Mouse (Mus musculus) left cerebral cortex, postnatal 36 days (tissue): ENCODE measurements at regions not wholly inside any gene's neighbourhood (a gene's known extent, or its start where the extent isn't known, plus 50 kb on each side); places are given as distances from the start of the nearest gene placed in this dataset.

ENCODE experiments used
- DNase-seq, 2 experiments: peaks; one replicate each; pipeline ENCODE4 v3.0.0; 2021 to 2022; ENCODE audit warnings: low spot score in 2 of 2, mixed read lengths in 1 of 2
- intact Hi-C: fragments of 180-260 bp; cut with DNase I; formaldehyde crosslinking; loops from one replicate; pipeline ENCODE4 v1.15.1; 2025

GRCm38 (mm10) chr7:135816191-135816590 is 100.0 kb upstream of the Mki67 start:
- intact Hi-C loops, result no loop called here

GRCm38 (mm10) chr7:135817868-135818267 is 101.7 kb upstream of the Mki67 start:
- intact Hi-C loops, result no loop called here
- no peak for DNase-seq

More at GRCm38 (mm10) chr7:135816191-135816590, 100.0 kb upstream of the Mki67 start:
- no peak for DNase-seq

- no peak for DNase-seq
- intact Hi-C loops, result no loop called here
These were observed 102.1 kb upstream of the Mki67 start for GRCm38 (mm10) chr7:135818298-135818697.

GRCm38 (mm10) chr7:135823884-135824750 is 108.0 kb upstream of the Mki67 start:
- no peak for DNase-seq
- intact Hi-C loops, result no loop called here

- intact Hi-C loops, result no loop called here
- DNase-seq, result no peak
These were observed 113.1 kb upstream of the Mki67 start for GRCm38 (mm10) chr7:135829246-135829645.

- DNase-seq, result peak in 1 of 2 experiments; percentile 13
These were observed 117.3 kb upstream of the Mki67 start for GRCm38 (mm10) chr7:135833425-135833824.

GRCm38 (mm10) chr7:135836808-135837733 is 120.9 kb upstream of the Mki67 start:
- intact Hi-C loops, result loop anchor here (5.0 kb wide), 4 partner anchors 215 to 1630 kb away; no protein-coding TSS in a partner anchor
- DNase-seq, result peak; percentile 65 to 71

More at GRCm38 (mm10) chr7:135833425-135833824, 117.3 kb upstream of the Mki67 start:
- intact Hi-C loops, result no loop called here

GRCm38 (mm10) chr7:135844018-135844417 is 127.9 kb upstream of the Mki67 start:
- no peak for DNase-seq
- intact Hi-C loops, result no loop called here

- DNase-seq, result no peak
- intact Hi-C loops, result no loop called here
These were observed 131.1 kb upstream of the Mki67 start for GRCm38 (mm10) chr7:135847304-135847703.

GRCm38 (mm10) chr7:135848170-135848569 is 132.0 kb upstream of the Mki67 start:
- intact Hi-C loops, result no loop called here
- no peak for DNase-seq

- DNase-seq, result no peak
- intact Hi-C loops, result no loop called here
These were observed 132.7 kb upstream of the Mki67 start for GRCm38 (mm10) chr7:135848833-135849232.

- intact Hi-C loops, result no loop called here
- no peak for DNase-seq
These were observed 137.1 kb upstream of the Mki67 start for GRCm38 (mm10) chr7:135853127-135853813.

- no peak for DNase-seq
- intact Hi-C loops, result no loop called here
These were observed 137.7 kb upstream of the Mki67 start for GRCm38 (mm10) chr7:135853814-135854324.

GRCm38 (mm10) chr7:135860288-135860687 is 144.1 kb upstream of the Mki67 start:
- intact Hi-C loops, result no loop called here

GRCm38 (mm10) chr7:135860741-135861408 is 144.7 kb upstream of the Mki67 start:
- intact Hi-C loops, result no loop called here
- DNase-seq, result no peak

More at GRCm38 (mm10) chr7:135860288-135860687, 144.1 kb upstream of the Mki67 start:
- DNase-seq, result no peak

GRCm38 (mm10) chr7:135861409-135861805 is 145.2 kb upstream of the Mki67 start:
- intact Hi-C loops, result no loop called here
- no peak for DNase-seq

GRCm38 (mm10) chr7:135863581-135864426 is 147.6 kb upstream of the Mki67 start:
- DNase-seq, result no peak
- intact Hi-C loops, result no loop called here

GRCm38 (mm10) chr7:135870981-135871380 is 154.8 kb upstream of the Mki67 start:
- DNase-seq, result no peak
- intact Hi-C loops, result no loop called here
